Mouse (Mus musculus): Measurements from ENCODE around the gene Olfr457.

DNA sequence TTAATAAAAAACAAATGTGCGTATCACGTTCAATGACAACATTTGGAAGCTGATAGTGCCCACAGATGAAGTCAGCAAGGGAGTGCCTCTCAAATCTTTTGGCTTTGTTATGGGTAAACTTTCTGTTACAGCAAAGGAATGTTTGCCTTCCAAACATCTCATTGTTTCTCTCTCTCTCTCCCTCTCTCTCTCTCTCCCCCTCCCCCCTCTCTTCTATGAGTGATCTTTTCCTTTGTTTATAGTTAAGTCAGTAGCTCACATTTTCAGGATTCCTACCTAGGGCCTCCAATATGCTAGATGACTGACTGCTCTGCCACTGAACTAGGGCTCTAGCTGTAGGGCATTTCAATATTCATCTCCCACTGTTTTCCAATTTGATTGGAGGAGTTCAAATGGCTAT is 31.6 kb downstream of the Olfr457 start:
- no peak for TF ChIP-seq CTCF (IDR thresholded peaks at IDR 0.05; ENCODE audit: low read depth)
- no peak for TF ChIP-seq EP300 (IDR thresholded peaks at IDR 0.05; ENCODE audit: low read depth)

Measured in heart, postnatal 0 days (tissue).